36 mouse cellular contexts compared by ENCODE assay signal in the genomic region with DNA sequence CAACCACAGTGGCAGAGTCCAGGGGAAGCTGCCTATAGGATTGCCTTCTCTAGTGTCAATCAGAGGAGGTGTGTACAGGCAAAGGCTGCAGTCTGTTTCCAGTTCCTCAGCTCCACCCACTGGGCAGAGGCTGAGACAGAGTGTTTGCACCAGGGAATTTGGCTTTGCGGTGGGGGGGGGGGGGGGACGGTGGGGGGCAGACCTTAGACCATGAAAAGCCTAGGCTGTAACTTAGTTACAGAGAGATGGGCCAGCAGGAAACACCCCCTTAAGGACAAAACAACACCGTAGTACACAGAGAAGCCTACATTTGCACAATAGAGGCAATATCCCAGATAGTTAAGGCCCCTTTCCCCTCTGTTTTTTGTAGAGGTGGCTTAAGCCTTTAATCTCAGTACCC. TPM values are rescaled to one million over a fixed set of nuclear protein-coding genes. Genes with fewer than 3 reads are reported as not detected.
"Had no signal": no experiment of that assay in that cellular context is flagged by ENCODE, and none has a peak within 500 bp of the region (broad histone marks: within the 10 kb centered on the region; RNA-seq: fewer than 3 reads in every experiment).

No protein-coding gene starts in this region.

- H3K4me1 ChIP-seq: embryonic facial prominence, embryonic 10.5 days; embryonic facial prominence, embryonic 12.5 days; embryonic facial prominence, embryonic 13.5 days; embryonic facial prominence, embryonic 15.5 days; forebrain, embryonic 12.5 days; forebrain, embryonic 13.5 days; forebrain, embryonic 15.5 days had no signal

- H3K27me3 ChIP-seq: embryonic facial prominence, embryonic 12.5 days; embryonic facial prominence, embryonic 13.5 days; embryonic facial prominence, embryonic 15.5 days; forebrain, embryonic 12.5 days; forebrain, embryonic 13.5 days; forebrain, embryonic 15.5 days had no signal

- H3K9ac ChIP-seq: embryonic facial prominence, embryonic 12.5 days; embryonic facial prominence, embryonic 13.5 days; embryonic facial prominence, embryonic 15.5 days; forebrain, embryonic 12.5 days; forebrain, embryonic 13.5 days; forebrain, embryonic 15.5 days; forebrain, postnatal 0 days had no signal

- ATAC-seq: forebrain, embryonic 13.5 days; forebrain, embryonic 14.5 days; forebrain, embryonic 15.5 days; forebrain, embryonic 16.5 days; forebrain, postnatal 0 days had no signal

- H3K4me3 ChIP-seq: embryonic facial prominence, embryonic 10.5 days; embryonic facial prominence, embryonic 12.5 days; embryonic facial prominence, embryonic 13.5 days; embryonic facial prominence, embryonic 15.5 days; erythroblast, embryonic 14.5 days; forebrain, embryonic 10.5 days; forebrain, embryonic 12.5 days; forebrain, embryonic 13.5 days; forebrain, embryonic 15.5 days; gastrocnemius, adult 2 months; heart, adult 2 months had no signal

- DNase-seq: cerebellum, adult 9-11 months; cerebellum, postnatal 10 days; cerebellum, postnatal 14 days; cerebellum, postnatal 25 days; cerebellum, postnatal 36 days; embryo, embryonic 11 days; forebrain, postnatal 0 days; gastrocnemius, adult 2 months; gastrocnemius, postnatal 10 days; gastrocnemius, postnatal 14 days; gastrocnemius, postnatal 25 days; gastrocnemius, postnatal 36 days; heart, adult 11 months; heart, adult 18-20 months; heart, adult 2 months had no signal

- H3K27ac ChIP-seq: embryonic facial prominence, embryonic 10.5 days; embryonic facial prominence, embryonic 12.5 days; embryonic facial prominence, embryonic 13.5 days; embryonic facial prominence, embryonic 15.5 days; forebrain, embryonic 10.5 days; forebrain, embryonic 12.5 days; forebrain, embryonic 13.5 days; forebrain, embryonic 15.5 days; gastrocnemius, adult 2 months; heart, adult 2 months had no signal

- H3K4me2 ChIP-seq: embryonic facial prominence, embryonic 12.5 days; embryonic facial prominence, embryonic 13.5 days; embryonic facial prominence, embryonic 15.5 days; forebrain, embryonic 12.5 days; forebrain, embryonic 13.5 days; forebrain, embryonic 15.5 days had no signal

- H3K9me3 ChIP-seq: forebrain, embryonic 15.5 days had no signal

RNA-seq across cellular contexts. Expression of gene Sbsn, which starts 5.7 kb away (rescaled TPM):
- total RNA-seq: common myeloid progenitor, adult 5-6 weeks had no signal

RNA-seq across cellular contexts. Expression of gene Dmkn, which starts 6.6 kb away (rescaled TPM):
- polyA plus RNA-seq: embryonic facial prominence, embryonic 10.5 days; embryonic facial prominence, embryonic 11.5 days; embryonic facial prominence, embryonic 12.5 days; erythroblast, embryonic 14.5 days; forebrain, embryonic 10.5 days; forebrain, embryonic 11.5 days; forebrain, embryonic 12.5 days; forebrain, embryonic 13.5 days had no signal

RNA-seq across cellular contexts. Expression of gene Gapdhs, which starts 13.5 kb away (rescaled TPM):
- total RNA-seq: common myeloid progenitor, adult 5-6 weeks; forebrain, postnatal 0 days; gastrocnemius, adult 18-20 months; gastrocnemius, adult 2 months; gastrocnemius, adult 8-10 months; gastrocnemius, postnatal 10 days; gastrocnemius, postnatal 14 days; gastrocnemius, postnatal 25 days; gastrocnemius, postnatal 36 days; gastrocnemius, postnatal 4 days; granulocyte monocyte progenitor cell, adult 5-6 weeks; heart, adult 18-20 months; heart, adult 2 months; heart, adult 8-10 months had no signal
- polyA plus RNA-seq: cortical plate, adult 2 months; erythroblast, embryonic 14.5 days; frontal cortex, adult 2 months had no signal

RNA-seq across cellular contexts. Expression of gene Krtdap, which starts 30.7 kb away (rescaled TPM):
- total RNA-seq: common myeloid progenitor, adult 5-6 weeks; forebrain, postnatal 0 days; gastrocnemius, postnatal 36 days; granulocyte monocyte progenitor cell, adult 5-6 weeks; heart, adult 18-20 months; heart, adult 2 months; heart, adult 8-10 months had no signal
- polyA plus RNA-seq: cortical plate, adult 2 months; embryonic facial prominence, embryonic 10.5 days; embryonic facial prominence, embryonic 11.5 days; erythroblast, embryonic 14.5 days; forebrain, embryonic 10.5 days; forebrain, embryonic 11.5 days; forebrain, embryonic 12.5 days; forebrain, embryonic 13.5 days; forebrain, embryonic 14.5 days; forebrain, embryonic 16.5 days; frontal cortex, adult 2 months; heart, adult 2 months had no signal
